Mouse (Mus musculus) brain, embryonic 14.5 days (tissue): ENCODE data around the gene Mmaa. TPM values are rescaled to one million over a fixed set of nuclear protein-coding genes. Genes with fewer than 3 reads are reported as not detected.

Experiments
- DNase-seq: peaks from one replicate; pipeline ENCODE4 v3.0.0-alpha.2; 2011; ENCODE audit warnings: low read depth
- CTCF ChIP-seq: fragments of 200-500 bp; IDR thresholded peaks from 2 replicates; pipeline ENCODE4 v1.5.1; 2012; ENCODE audit warnings: inconsistent platforms, mild to moderate bottlenecking, moderate library complexity, borderline replicate concordance; ENCODE audit not compliant: insufficient read depth, insufficient read length; ENCODE audit errors: extremely low read depth
- POLR2A ChIP-seq: fragments of 200-500 bp; IDR thresholded peaks from 2 replicates; pipeline ENCODE4 v1.6.1; 2012; ENCODE audit warnings: mild to moderate bottlenecking, inconsistent platforms, borderline replicate concordance; ENCODE audit not compliant: poor library complexity, insufficient read depth, insufficient read length, severe bottlenecking; ENCODE audit errors: extremely low read depth
- polyA plus RNA-seq: library from polyadenylated mRNA; depleted of rRNA; stranded (reverse); fragments of >200 nt; gene quantifications from 2 replicates; pipeline ENCODE4 v1.2.3, GENCODE M21; 2012; rRNA removed

Gene Mmaa
- 18.3 and 19.3 TPM in 2 replicates for polyA plus RNA-seq

GRCm38 (mm10) chr8:79294610-79295275, at the start of gene Mmaa:
Mmaa (minus strand) TSS chr8:79294937.
- TF ChIP-seq POLR2A = peak; percentile 94
- peak; percentile 51 for TF ChIP-seq CTCF
- peak; percentile 99 for DNase-seq

GRCm38 (mm10) chr8:79341236-79341635, 46.5 kb upstream of the Mmaa start:
- TF ChIP-seq CTCF = no peak
- no peak for DNase-seq

- no peak for DNase-seq
- TF ChIP-seq POLR2A = no peak
- peak; percentile 39; the same call in 1 of the 2 replicates for TF ChIP-seq CTCF
Observed at GRCm38 (mm10) chr8:79339555-79339954, 44.8 kb upstream of the Mmaa start.

- no peak for TF ChIP-seq POLR2A
- no peak for TF ChIP-seq CTCF
- peak; percentile 35 for DNase-seq
Observed at GRCm38 (mm10) chr8:79338619-79339018, 43.9 kb upstream of the Mmaa start.

GRCm38 (mm10) chr8:79332109-79332900, 37.6 kb upstream of the Mmaa start:
- no peak for DNase-seq
- TF ChIP-seq POLR2A = no peak

- DNase-seq = no peak
- TF ChIP-seq CTCF (no peak), POLR2A (no peak)
Observed at GRCm38 (mm10) chr8:79331571-79331970, 36.8 kb upstream of the Mmaa start.

- no peak for DNase-seq
- TF ChIP-seq CTCF (no peak), POLR2A (no peak)
Observed at GRCm38 (mm10) chr8:79331017-79331416, 36.3 kb upstream of the Mmaa start.

- TF ChIP-seq CTCF (no peak), POLR2A (no peak)
- DNase-seq = no peak
Observed at GRCm38 (mm10) chr8:79329735-79330134, 35.0 kb upstream of the Mmaa start.

GRCm38 (mm10) chr8:79329182-79329581, 34.4 kb upstream of the Mmaa start:
- TF ChIP-seq CTCF (no peak), POLR2A (no peak)
- DNase-seq = no peak

- TF ChIP-seq CTCF (no peak), POLR2A (no peak)
- no peak for DNase-seq
Observed at GRCm38 (mm10) chr8:79325510-79325909, 30.8 kb upstream of the Mmaa start.

GRCm38 (mm10) chr8:79324928-79325327, 30.2 kb upstream of the Mmaa start:
- DNase-seq = peak; percentile 17

GRCm38 (mm10) chr8:79324036-79324435, 29.3 kb upstream of the Mmaa start:
- TF ChIP-seq POLR2A (no peak), CTCF (no peak)
- DNase-seq = no peak

More at GRCm38 (mm10) chr8:79324928-79325327, 30.2 kb upstream of the Mmaa start:
- TF ChIP-seq CTCF (no peak), POLR2A (no peak)
